Mouse (Mus musculus) gonadal fat pad, adult 2 months (tissue): Measurements from ENCODE around the gene Adat3. TPM values are rescaled to one million over a fixed set of nuclear protein-coding genes. Genes with fewer than 3 reads are reported as not detected.
"Not testable (repeated sequence)": the region's sequence is repeated elsewhere in the genome, so short reads cannot be mapped to it uniquely, and the experiment has no call there.

ENCODE experiments used
- DNase-seq: peaks from one replicate; pipeline ENCODE4 v3.0.0-alpha.2; 2012; ENCODE audit warnings: low read depth
- polyA plus RNA-seq: library from polyadenylated mRNA; depleted of rRNA; stranded (reverse); fragments of >200 nt; gene quantifications from 2 replicates; pipeline ENCODE4 v1.2.3, GENCODE M21; 2012

Adat3 gene
- polyA plus RNA-seq, 1 experiment = 9.5 TPM

DNA sequence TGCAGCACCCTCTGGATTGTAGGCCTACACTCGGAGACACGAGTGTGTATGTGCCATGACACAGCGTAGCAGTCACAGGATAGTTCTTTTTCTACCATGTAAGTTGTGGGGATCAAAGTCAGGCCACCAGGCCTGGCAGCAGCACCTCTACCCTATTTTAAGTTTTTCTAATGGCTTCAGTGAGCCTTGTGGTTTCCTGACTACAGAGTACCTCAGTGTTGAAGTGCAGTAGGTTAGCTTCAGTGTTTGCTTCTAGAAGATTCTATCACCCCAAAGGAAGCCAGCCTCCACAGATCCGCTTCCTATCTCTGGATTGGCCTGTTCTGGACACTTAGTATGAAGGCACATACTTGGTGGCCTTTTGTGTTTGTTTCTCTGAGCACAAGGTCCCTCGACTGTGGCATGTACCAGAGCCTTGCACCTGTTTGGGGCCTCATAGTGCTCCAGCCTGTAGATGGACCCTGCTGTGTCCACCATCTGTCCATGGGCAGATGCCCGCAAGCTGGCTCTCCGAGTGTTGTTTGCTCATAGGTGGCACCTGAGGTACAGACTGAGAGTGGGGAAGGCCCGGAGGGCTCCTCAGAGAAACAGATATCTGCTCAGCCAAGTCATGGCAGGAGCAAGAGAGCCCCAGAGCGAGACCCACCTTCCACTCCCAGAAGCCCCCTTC is 7.6 kb downstream of the Adat3 start:
- DNase-seq = no peak

GRCm38 (mm10) chr10:80611024-80611423 is 8.3 kb downstream of the Adat3 start:
- DNase-seq = no peak

DNA sequence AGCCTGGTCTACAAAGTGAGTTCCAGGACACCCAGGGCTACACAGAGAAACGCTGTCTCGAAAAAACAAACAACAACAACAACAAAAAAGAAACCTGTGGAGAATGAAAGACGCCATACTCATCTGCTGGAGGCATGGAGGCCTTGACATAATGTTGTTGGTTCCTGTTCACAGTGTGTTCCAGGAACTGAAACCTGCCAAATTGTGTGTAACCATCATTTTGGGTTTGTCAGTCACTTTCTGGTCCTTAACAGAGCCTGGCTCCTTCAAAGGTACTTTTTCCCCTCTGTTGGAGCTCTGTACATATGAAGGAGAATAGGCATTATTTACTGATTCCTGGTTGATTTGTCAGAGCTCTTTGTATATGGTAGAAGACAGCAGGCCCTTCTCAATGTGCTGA is 9.2 kb downstream of the Adat3 start:
- DNase-seq = no peak

DNA sequence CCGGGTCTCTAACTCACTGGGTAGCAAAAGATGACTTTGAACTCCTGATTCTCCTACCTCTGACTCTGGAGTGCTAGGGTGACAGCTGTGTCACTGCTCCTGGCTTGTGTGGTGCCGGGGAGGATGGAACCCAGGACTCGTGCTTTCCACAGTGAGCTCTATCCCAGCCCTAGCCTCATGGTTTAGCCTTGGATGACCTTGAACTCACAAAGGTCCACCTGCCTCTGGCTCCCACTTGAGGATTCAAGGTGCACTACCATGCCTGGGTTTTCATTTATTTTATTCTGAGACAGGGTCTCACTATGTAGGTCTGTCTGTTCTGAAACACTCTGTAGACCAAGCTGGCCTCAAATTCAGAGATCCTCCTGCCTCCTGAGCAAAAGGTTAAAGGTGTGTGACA is 11.1 kb downstream of the Adat3 start:
- no peak for DNase-seq

GRCm38 (mm10) chr10:80614351-80614750 is 11.7 kb downstream of the Adat3 start:
- DNase-seq = no peak

- no peak for DNase-seq
Measured at GRCm38 (mm10) chr10:80618181-80618580, 15.5 kb downstream of the Adat3 start.

- peak; percentile 82 for DNase-seq
Measured at GRCm38 (mm10) chr10:80619465-80620244, 17.0 kb downstream of the Adat3 start.

DNA sequence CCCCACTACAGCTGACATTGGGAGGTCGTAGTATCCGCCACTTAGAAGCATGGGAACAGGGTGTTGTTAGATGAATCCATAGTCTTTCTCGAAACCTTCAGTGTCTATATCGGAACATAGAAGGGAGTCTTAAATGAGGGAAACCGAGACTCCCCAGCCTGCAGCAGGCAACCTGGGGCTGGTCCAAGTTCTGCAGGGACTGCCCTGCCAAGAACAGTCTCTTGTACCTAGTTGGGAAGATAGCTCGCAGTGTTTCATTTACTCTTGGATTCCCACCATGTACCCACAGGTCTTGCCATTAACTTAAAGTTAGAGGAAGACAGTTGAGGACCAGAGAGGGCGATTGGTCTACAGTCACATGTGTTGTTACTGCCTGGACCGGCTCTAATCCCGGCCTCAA is 17.7 kb downstream of the Adat3 start:
- DNase-seq = no peak

DNA sequence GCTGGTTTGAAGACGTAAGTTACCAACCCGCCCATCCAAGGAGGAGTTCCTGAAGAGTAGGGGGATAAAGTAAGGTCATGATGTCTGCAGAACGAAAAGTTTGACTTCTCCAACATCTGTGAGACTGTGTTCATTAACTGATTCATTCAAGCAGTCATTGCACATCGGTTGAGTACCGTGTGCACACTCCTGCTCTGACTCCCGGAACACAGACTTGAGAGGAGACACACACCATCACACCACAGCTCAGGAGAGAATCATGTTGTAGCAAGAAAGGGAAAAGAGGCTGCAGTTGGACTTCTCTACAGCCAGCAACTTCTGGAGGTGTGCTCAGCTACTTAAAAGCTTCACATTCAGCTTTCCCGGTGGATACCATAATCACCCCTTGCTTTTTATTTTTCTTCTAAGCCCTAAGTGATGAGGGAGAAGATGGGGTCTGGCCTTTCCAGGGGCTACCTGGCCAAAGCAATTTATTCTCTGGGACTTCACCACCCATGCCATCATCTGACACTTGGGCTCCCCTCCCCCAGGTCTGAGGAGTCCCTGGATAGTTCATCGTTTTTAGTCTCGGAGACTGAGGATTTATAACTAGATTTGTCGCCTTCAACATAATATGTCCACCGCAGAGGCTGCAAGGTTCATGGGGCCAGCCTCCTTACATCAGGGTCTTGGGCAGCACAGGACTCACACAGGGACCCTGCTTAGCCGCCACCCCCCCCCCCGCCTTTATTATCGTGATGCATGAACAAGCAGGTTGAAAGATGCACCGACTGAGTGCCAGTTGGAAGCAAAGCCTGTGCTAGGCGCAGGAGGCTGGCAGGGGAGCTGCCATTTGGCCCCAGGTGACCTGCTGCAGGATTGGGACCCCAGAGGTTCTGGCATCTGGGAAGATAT is 18.4 kb downstream of the Adat3 start:
- no peak for DNase-seq

DNA sequence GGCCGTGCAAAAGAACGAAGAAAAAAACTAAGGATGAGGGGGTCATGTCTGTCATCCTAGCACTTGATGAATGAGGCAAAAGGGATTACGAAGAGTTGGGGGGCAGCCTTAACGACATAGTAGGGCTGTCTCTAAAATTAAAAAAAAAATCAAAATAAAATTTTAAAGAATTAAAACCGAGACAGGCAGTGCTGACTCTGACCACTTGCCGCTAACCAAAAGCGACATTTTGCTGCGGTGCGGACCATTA is 18.9 kb downstream of the Adat3 start:
- no peak for DNase-seq

DNA sequence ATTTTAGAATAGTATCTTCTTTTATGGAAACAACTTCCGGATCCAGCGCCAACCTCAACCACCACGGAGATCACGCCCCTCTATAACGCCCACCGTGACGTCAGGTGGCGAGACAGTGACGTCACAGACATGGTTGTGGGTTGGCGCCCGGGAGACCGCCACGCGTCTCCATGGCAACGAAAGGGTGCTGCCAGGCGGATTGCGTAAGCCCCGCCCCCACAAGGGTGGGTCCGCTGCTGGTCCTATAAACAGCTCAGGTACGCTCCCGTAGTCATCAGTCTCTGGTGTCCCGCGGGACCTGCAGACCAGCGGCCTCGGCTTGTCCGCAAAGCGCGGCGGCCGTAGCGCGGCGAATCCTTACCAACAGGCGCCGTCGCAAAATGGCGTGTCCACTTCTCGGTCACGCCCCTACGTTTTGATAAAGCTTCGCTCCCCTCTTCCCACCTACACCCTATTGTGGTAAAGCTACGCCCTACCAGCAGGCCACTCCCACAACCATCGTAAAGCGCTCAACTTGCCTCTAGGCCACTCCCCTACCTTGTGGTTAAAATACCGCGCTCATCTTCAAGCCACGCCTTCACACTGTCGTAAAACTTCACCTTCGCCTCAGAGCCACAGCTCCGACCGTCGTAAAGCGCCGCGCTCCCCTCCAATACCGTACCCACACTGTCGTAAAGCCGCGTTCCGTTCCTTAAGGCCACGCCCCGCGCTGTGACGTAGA is 19.4 kb downstream of the Adat3 start:
- peak; percentile 100 for DNase-seq

- DNase-seq = no peak
Measured at GRCm38 (mm10) chr10:80622661-80623456, 20.2 kb downstream of the Adat3 start, which contains the start of gene Csnk1g2. Gene Csnk1g2, plus strand, starts transcription at chr10:80622838.

DNA sequence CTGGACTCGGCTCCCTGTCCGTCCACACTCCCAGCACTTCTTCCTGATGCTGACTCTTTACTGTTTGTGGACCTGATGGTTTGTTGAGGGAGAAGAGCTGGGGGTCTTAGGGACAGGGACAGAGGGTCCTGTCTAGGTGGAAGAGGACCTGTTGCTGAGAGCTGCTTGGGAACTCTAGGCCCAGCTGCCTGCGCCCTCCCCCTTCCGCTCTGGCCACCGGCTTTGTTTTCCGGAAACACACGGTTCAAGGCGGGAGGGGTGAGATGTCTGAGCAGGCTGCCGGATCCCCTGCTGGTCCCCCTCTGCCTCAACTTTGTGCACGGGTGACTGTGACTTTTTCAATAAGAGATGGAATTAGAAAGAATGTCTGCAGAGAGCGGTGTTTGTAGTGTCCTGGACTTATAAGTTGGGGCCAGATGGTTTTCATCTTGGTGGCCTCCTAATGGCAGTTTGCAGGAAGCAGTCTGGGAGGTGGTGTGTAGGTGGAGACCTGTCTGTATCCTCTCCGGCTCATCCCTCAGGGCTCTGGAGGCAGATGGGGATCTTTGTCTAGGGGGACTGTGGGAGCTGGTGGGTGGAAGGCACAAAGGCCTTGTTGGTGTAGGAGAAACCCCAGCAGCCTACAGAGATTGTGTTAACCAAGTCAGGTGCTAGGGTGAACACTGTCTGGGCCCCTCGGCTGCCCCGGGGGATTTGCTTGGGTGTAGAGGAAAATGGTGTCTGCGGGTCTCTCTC is 20.9 kb downstream of the Adat3 start:
- DNase-seq = no peak

GRCm38 (mm10) chr10:80625764-80626163 is 23.1 kb downstream of the Adat3 start:
- DNase-seq = no peak

GRCm38 (mm10) chr10:80627685-80628084 is 25.0 kb downstream of the Adat3 start:
- no peak for DNase-seq

DNA sequence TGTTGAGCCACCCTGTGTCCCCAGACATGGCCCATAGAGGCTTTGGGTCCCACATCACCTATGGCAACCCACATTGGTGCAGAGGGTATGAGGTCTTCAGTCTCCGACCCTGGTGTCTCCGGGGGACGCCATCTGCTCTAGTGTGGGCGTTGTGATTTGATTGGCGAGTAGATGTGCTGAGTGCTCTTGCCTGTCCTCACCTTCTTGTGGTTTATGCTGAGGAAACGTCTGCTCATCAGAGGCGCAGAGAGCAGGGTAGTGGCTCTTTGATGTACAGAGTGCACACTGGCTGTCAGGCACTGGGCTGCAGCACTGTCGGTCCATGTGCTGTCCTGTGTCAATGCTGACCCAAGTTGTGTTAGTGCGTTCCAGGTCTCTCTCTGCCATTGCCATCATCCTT is 26.2 kb downstream of the Adat3 start:
- DNase-seq = no peak

GRCm38 (mm10) chr10:80635345-80635744 is 32.7 kb downstream of the Adat3 start:
- no peak for DNase-seq

DNA sequence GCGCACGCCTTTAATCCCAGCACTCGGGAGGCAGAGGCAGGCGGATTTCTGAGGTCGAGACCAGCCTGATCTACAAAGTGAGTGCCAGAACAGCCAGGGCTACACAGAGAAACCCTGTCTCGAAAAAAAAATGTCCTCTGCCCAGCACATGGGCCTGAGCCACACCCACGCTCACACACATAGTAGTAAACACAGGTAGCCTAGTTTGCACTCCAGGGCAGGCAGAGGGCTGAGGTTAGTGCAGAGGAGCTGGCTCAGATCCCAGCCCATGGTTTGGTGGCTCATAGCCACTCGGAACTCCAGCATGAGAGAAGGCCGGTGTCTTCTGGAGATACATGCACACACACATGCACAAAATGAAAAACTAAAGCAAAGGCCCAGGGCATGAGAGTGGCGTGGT is 44.3 kb downstream of the Adat3 start:
- no peak for DNase-seq

DNA sequence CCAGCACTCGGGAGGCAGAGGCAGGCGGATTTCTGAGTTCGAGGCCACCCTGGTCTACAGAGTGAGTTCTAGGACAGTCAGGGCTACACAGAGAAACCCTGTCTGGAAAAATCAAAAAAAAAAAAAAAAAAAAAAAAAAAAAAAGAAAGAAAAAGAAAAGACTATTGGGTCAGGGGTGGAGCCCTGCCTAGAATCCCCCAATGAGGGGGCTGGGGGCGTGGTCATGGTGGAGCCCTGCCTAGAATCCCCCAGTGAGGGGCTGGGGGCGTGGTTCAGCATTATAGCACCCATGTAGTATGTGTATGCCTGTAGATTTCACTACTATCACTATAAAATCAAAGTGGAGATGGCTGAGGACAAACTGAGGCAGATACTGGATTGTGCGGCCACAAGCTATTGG is 47.2 kb downstream of the Adat3 start:
- DNase-seq = not testable (repeated sequence)

- DNase-seq = no peak
Measured at GRCm38 (mm10) chr10:80650392-80650791, 47.7 kb downstream of the Adat3 start.
